Mouse (Mus musculus) cerebellum, postnatal 4 days (tissue): ENCODE measurements around the gene Icmt.

Source experiments
- DNase-seq, 2 experiments: peaks; one replicate each; pipeline ENCODE4 v3.0.0; 2022; ENCODE audit warnings: low spot score in 2 of 2, mixed read lengths in 1 of 2

Icmt gene

GRCm38 (mm10) chr4:152296874-152297861 is at the start of gene Icmt:
TSS of gene Icmt (plus strand) at chr4:152297227.
- DNase-seq, result peak; percentile 99 to 100

GRCm38 (mm10) chr4:152250615-152251014 is 46.4 kb upstream of the Icmt start:
- no peak for DNase-seq

- DNase-seq, result no peak
These were observed 43.8 kb upstream of the Icmt start for GRCm38 (mm10) chr4:152253183-152253759.

- DNase-seq, result peak in 1 of 2 experiments; percentile 57
These were observed 40.0 kb upstream of the Icmt start for GRCm38 (mm10) chr4:152257070-152257469.

- DNase-seq, result no peak
These were observed 36.6 kb upstream of the Icmt start for GRCm38 (mm10) chr4:152260451-152260850.

- DNase-seq, result no peak
These were observed 34.8 kb upstream of the Icmt start for GRCm38 (mm10) chr4:152262187-152262586.

- no peak for DNase-seq
These were observed 33.9 kb upstream of the Icmt start for GRCm38 (mm10) chr4:152263089-152263488.

GRCm38 (mm10) chr4:152263512-152264176 is 33.4 kb upstream of the Icmt start:
- DNase-seq, result no peak

- no peak for DNase-seq
These were observed 32.9 kb upstream of the Icmt start for GRCm38 (mm10) chr4:152264177-152264530.

GRCm38 (mm10) chr4:152264867-152265568 is 32.0 kb upstream of the Icmt start:
- no peak for DNase-seq

- no peak for DNase-seq
These were observed 31.2 kb upstream of the Icmt start for GRCm38 (mm10) chr4:152265791-152266190.

GRCm38 (mm10) chr4:152266236-152266895 is 30.7 kb upstream of the Icmt start:
- DNase-seq, result no peak

GRCm38 (mm10) chr4:152267748-152268369 is 29.2 kb upstream of the Icmt start:
- no peak for DNase-seq

GRCm38 (mm10) chr4:152269967-152270366 is 27.1 kb upstream of the Icmt start:
- no peak for DNase-seq

- DNase-seq, result no peak
These were observed 26.4 kb upstream of the Icmt start for GRCm38 (mm10) chr4:152270599-152270998.

- no peak for DNase-seq
These were observed 25.7 kb upstream of the Icmt start for GRCm38 (mm10) chr4:152271334-152271733.

GRCm38 (mm10) chr4:152272006-152272405 is 25.0 kb upstream of the Icmt start:
- no peak for DNase-seq

- peak in 1 of 2 experiments; percentile 35 for DNase-seq
These were observed 24.5 kb upstream of the Icmt start for GRCm38 (mm10) chr4:152272449-152273049.

GRCm38 (mm10) chr4:152273191-152273590 is 23.8 kb upstream of the Icmt start:
- no peak for DNase-seq

- peak in 1 of 2 experiments; percentile 42 for DNase-seq
These were observed 23.3 kb upstream of the Icmt start, which contains the start of gene Gpr153 for GRCm38 (mm10) chr4:152273621-152274236. TSS of gene Gpr153 (plus strand) at chr4:152274232.
